Mouse (Mus musculus): ENCODE data around the gene Sirpb1c. TPM values are rescaled to one million over a fixed set of nuclear protein-coding genes. Genes with fewer than 3 reads are reported as not detected.
"Not testable (repeated sequence)": the region's sequence is repeated elsewhere in the genome, so short reads cannot be mapped to it uniquely, and the experiment has no call there.

The Sirpb1c gene
- not detected in 2 replicates for polyA plus RNA-seq (2014; fragmentation: Nextera tagmentation; extraction: Ambion mirVana)

- not testable (repeated sequence) for H3K4me1 ChIP-seq (ENCODE audit: control insufficient read depth, insufficient read depth, low read length); ATAC-seq (ENCODE audit: low FRiP score); H3K4me3 ChIP-seq (ENCODE audit: low read depth, low read length); H3K9ac ChIP-seq (ENCODE audit: low read length); H3K9me3 ChIP-seq (ENCODE audit: control insufficient read depth, low read length); H3K36me3 ChIP-seq (ENCODE audit: control insufficient read depth, insufficient read depth, low read length); DNase-seq (ENCODE audit: low spot score, missing footprints); H3K4me2 ChIP-seq; H3K27me3 ChIP-seq (ENCODE audit: control insufficient read depth, insufficient read depth, low read length); H3K27ac ChIP-seq (ENCODE audit: low read depth, low read length)
- no CpG with 5 or more reads among the region's 1 CpGs for WGBS
Measured at GRCm38 (mm10) chr3:15848280-15848679, at the start of gene Sirpb1c. Gene Sirpb1c (minus strand): TSS chr3:15848528.

- no peaks in the 10 kb centered on the region for H3K36me3 ChIP-seq (ENCODE audit: control insufficient read depth, insufficient read depth, low read length)
- 89% methylated on average over 3 of the region's 3 CpGs for WGBS
Measured at GRCm38 (mm10) chr3:15886380-15886779, 38.1 kb upstream of the Sirpb1c start.

GRCm38 (mm10) chr3:15855773-15856172 is 7.4 kb upstream of the Sirpb1c start:
- not testable (repeated sequence) for H3K4me2 ChIP-seq; H3K27me3 ChIP-seq (ENCODE audit: control insufficient read depth, insufficient read depth, low read length); H3K4me1 ChIP-seq (ENCODE audit: control insufficient read depth, insufficient read depth, low read length); H3K27ac ChIP-seq (ENCODE audit: low read depth, low read length); H3K4me3 ChIP-seq (ENCODE audit: low read depth, low read length); H3K36me3 ChIP-seq (ENCODE audit: control insufficient read depth, insufficient read depth, low read length); H3K9ac ChIP-seq (ENCODE audit: low read length); DNase-seq (ENCODE audit: low spot score, missing footprints); H3K9me3 ChIP-seq (ENCODE audit: control insufficient read depth, low read length); ATAC-seq (ENCODE audit: low FRiP score)

More at GRCm38 (mm10) chr3:15886380-15886779, 38.1 kb upstream of the Sirpb1c start:
- no peak overlapping the region for H3K4me3 ChIP-seq (ENCODE audit: low read depth, low read length)
- H3K4me1 ChIP-seq (ENCODE audit: control insufficient read depth, insufficient read depth, low read length): no peaks in the 10 kb centered on the region
- H3K9me3 ChIP-seq (ENCODE audit: control insufficient read depth, low read length): no peaks in the 10 kb centered on the region
- H3K9ac ChIP-seq (ENCODE audit: low read length): no peak overlapping the region
- H3K4me2 ChIP-seq: no peak overlapping the region
- H3K27me3 ChIP-seq (ENCODE audit: control insufficient read depth, insufficient read depth, low read length): no peaks in the 10 kb centered on the region
- ATAC-seq (ENCODE audit: low FRiP score) (no peak), DNase-seq (ENCODE audit: low spot score, missing footprints) (no peak)
- H3K27ac ChIP-seq (ENCODE audit: low read depth, low read length): no peak overlapping the region

GRCm38 (mm10) chr3:15849922-15850321 is 1.6 kb upstream of the Sirpb1c start:
- ATAC-seq (ENCODE audit: low FRiP score): no peak
- Histone ChIP-seq H3K9me3 (ENCODE audit: control insufficient read depth, low read length) (no peaks in the 10 kb centered on the region; the same call in none of the 2 replicates), H3K36me3 (ENCODE audit: control insufficient read depth, insufficient read depth, low read length) (no peaks in the 10 kb centered on the region), H3K27ac (ENCODE audit: low read depth, low read length) (no peak overlapping the region), H3K4me3 (ENCODE audit: low read depth, low read length) (no peak overlapping the region), H3K9ac (ENCODE audit: low read length) (no peak overlapping the region), H3K27me3 (ENCODE audit: control insufficient read depth, insufficient read depth, low read length) (no peaks in the 10 kb centered on the region), H3K4me1 (ENCODE audit: control insufficient read depth, insufficient read depth, low read length) (no peaks in the 10 kb centered on the region), H3K4me2 (no peak overlapping the region)
- WGBS: 89% methylated on average over 1 of the region's 1 CpGs
- DNase-seq (ENCODE audit: low spot score, missing footprints): no peak

GRCm38 (mm10) chr3:15847332-15848047 is 838 bp downstream of the Sirpb1c start:
- no peak for DNase-seq (ENCODE audit: low spot score, missing footprints)
- Histone ChIP-seq H3K4me3 (ENCODE audit: low read depth, low read length) (no peak overlapping the region), H3K4me1 (ENCODE audit: control insufficient read depth, insufficient read depth, low read length) (no peaks in the 10 kb centered on the region), H3K27me3 (ENCODE audit: control insufficient read depth, insufficient read depth, low read length) (no peaks in the 10 kb centered on the region), H3K36me3 (ENCODE audit: control insufficient read depth, insufficient read depth, low read length) (no peaks in the 10 kb centered on the region), H3K9ac (ENCODE audit: low read length) (no peak overlapping the region), H3K4me2 (no peak overlapping the region), H3K9me3 (ENCODE audit: control insufficient read depth, low read length) (no peaks in the 10 kb centered on the region; the same call in none of the 2 replicates), H3K27ac (ENCODE audit: low read depth, low read length) (no peak overlapping the region)
- ATAC-seq (ENCODE audit: low FRiP score): peak; percentile 34; the same call in 1 of the 2 replicates
- 86% methylated on average over 3 of the region's 3 CpGs for WGBS

- DNase-seq (ENCODE audit: low spot score, missing footprints); H3K27me3 ChIP-seq (ENCODE audit: control insufficient read depth, insufficient read depth, low read length); H3K9ac ChIP-seq (ENCODE audit: low read length); H3K4me3 ChIP-seq (ENCODE audit: low read depth, low read length); H3K9me3 ChIP-seq (ENCODE audit: control insufficient read depth, low read length); H3K4me2 ChIP-seq; ATAC-seq (ENCODE audit: low FRiP score); H3K4me1 ChIP-seq (ENCODE audit: control insufficient read depth, insufficient read depth, low read length); H3K27ac ChIP-seq (ENCODE audit: low read depth, low read length); H3K36me3 ChIP-seq (ENCODE audit: control insufficient read depth, insufficient read depth, low read length): not testable (repeated sequence)
- 72% methylated on average over 2 of the region's 2 CpGs for WGBS
Measured at GRCm38 (mm10) chr3:15773642-15774041, 74.7 kb downstream of the Sirpb1c start.

Other genes starting within 250 kb of the Sirpb1c start
- gene Gm5150, start 157.9 kb upstream of the Sirpb1c start, polyA plus RNA-seq (2014; fragmentation: Nextera tagmentation; extraction: Ambion mirVana): not detected in 2 replicates